Mouse (Mus musculus) CH12.LX (cell line): ENCODE results near the gene Plau. TPM values are rescaled to one million over a fixed set of nuclear protein-coding genes. Genes with fewer than 3 reads are reported as not detected.

Source experiments
- DNase-seq: peaks from one replicate; pipeline ENCODE4 v3.0.0-alpha.2; 2013; ENCODE audit errors: extremely low read depth
- H3K27ac ChIP-seq: 2 replicates; pipeline ENCODE4 v1.5.1; 2012; ENCODE audit warnings: low read depth, mild to moderate bottlenecking, control low read depth, moderate library complexity; ENCODE audit not compliant: insufficient read depth
- H3K27me3 ChIP-seq: replicated peaks from 2 replicates; pipeline ENCODE3; 2012; ENCODE audit warnings: inconsistent platforms
- H3K36me3 ChIP-seq, 2 experiments: replicated peaks in 1 of 2; 2 replicates each; pipeline versions ENCODE3 to v1.6.1; 2012; ENCODE audit warnings: inconsistent platforms in 1 of 2, low read length in 1 of 2, mild to moderate bottlenecking in 1 of 2, mixed read lengths in 1 of 2, moderate library complexity in 1 of 2; ENCODE audit not compliant: control insufficient read depth in 1 of 2, insufficient read depth in 1 of 2
- H3K4me1 ChIP-seq, 2 experiments: 2 replicates each; pipeline ENCODE4 v1.6.1; 2012; ENCODE audit warnings: inconsistent platforms in 1 of 2, moderate library complexity in 1 of 2; ENCODE audit not compliant: insufficient read depth in 2 of 2, control insufficient read depth in 1 of 2
- H3K4me2 ChIP-seq: 2 replicates; pipeline ENCODE4 v1.6.1; 2012; ENCODE audit warnings: low read depth, mild to moderate bottlenecking, control low read depth; ENCODE audit not compliant: poor library complexity, insufficient read depth, severe bottlenecking
- H3K4me3 ChIP-seq, 3 experiments: fragments of 150-350 bp in 1 of 3; sonication (generic) in 1 of 3; replicated peaks in 1 of 3; 2 replicates each; pipeline versions ENCODE3 to v1.5.1; 2011 to 2012; ENCODE audit warnings: low read depth in 2 of 3, low read length in 2 of 3, mild to moderate bottlenecking in 2 of 3, moderate library complexity in 2 of 3, control low read depth in 1 of 3, improper control_type of control experiment in 1 of 3, inconsistent platforms in 1 of 3, mixed read lengths in 1 of 3; ENCODE audit not compliant: poor library complexity in 1 of 3
- H3K79me2 ChIP-seq: replicated peaks from 2 replicates; pipeline ENCODE4 v1.6.1; 2012; ENCODE audit warnings: mild to moderate bottlenecking, moderate library complexity; ENCODE audit not compliant: control insufficient read depth, poor library complexity, insufficient read depth, severe bottlenecking; ENCODE audit errors: extremely low read depth
- H3K9ac ChIP-seq: 2 replicates; pipeline ENCODE4 v1.6.1; 2012; ENCODE audit warnings: low read depth, mild to moderate bottlenecking, control low read depth, moderate library complexity; ENCODE audit not compliant: insufficient read depth
- H3K9me3 ChIP-seq: replicated peaks from 2 replicates; pipeline ENCODE3; 2012; ENCODE audit warnings: low read length, inconsistent platforms, mixed read lengths
- CHD1 ChIP-seq: IDR thresholded peaks from 2 replicates; pipeline ENCODE4 v1.6.1; 2012; ENCODE audit warnings: low read depth, low read length, improper control_type of control experiment, inconsistent platforms
- CHD2 ChIP-seq: IDR thresholded peaks from 2 replicates; pipeline ENCODE4 v1.6.1; 2011; ENCODE audit warnings: low read length, improper control_type of control experiment
- CTCF ChIP-seq, 2 experiments: IDR thresholded peaks in 1 of 2; conservative IDR thresholded peaks in 1 of 2; 2 replicates each; pipeline ENCODE4 v1.5.1; 2011 to 2012; ENCODE audit warnings: low read depth in 2 of 2, low read length in 2 of 2, improper control_type of control experiment in 1 of 2, inconsistent platforms in 1 of 2, mild to moderate bottlenecking in 1 of 2, moderate library complexity in 1 of 2
- E2F4 ChIP-seq: IDR thresholded peaks from 2 replicates; pipeline ENCODE4 v1.6.1; 2011; ENCODE audit warnings: low read depth, low read length, improper control_type of control experiment; ENCODE audit not compliant: insufficient replicate concordance
- EP300 ChIP-seq: IDR thresholded peaks from 2 replicates; pipeline ENCODE4 v1.6.1; 2011; ENCODE audit warnings: low read length, improper control_type of control experiment
- JUN ChIP-seq: IDR thresholded peaks from 2 replicates; pipeline ENCODE4 v1.6.1; 2011; ENCODE audit warnings: low read depth, mild to moderate bottlenecking, low read length, improper control_type of control experiment, moderate library complexity; ENCODE audit not compliant: insufficient read depth
- JUND ChIP-seq: conservative IDR thresholded peaks from 2 replicates; pipeline ENCODE4 v1.6.1; 2011; ENCODE audit warnings: low read depth, low read length, improper control_type of control experiment
- KAT2A ChIP-seq: IDR thresholded peaks from 2 replicates; pipeline ENCODE4 v1.6.1; 2012; ENCODE audit warnings: low read length, improper control_type of control experiment, inconsistent platforms; ENCODE audit not compliant: insufficient replicate concordance
- MAX ChIP-seq: IDR thresholded peaks from 2 replicates; pipeline ENCODE4 v1.6.1; 2011; ENCODE audit warnings: low read length, improper control_type of control experiment
- MAZ ChIP-seq: IDR thresholded peaks from 2 replicates; pipeline ENCODE4 v1.6.1; 2012; ENCODE audit warnings: low read depth, mild to moderate bottlenecking, inconsistent platforms, low read length, improper control_type of control experiment, moderate library complexity
- MYC ChIP-seq: IDR thresholded peaks from 2 replicates; pipeline ENCODE4 v1.6.1; 2011; ENCODE audit warnings: low read depth, mild to moderate bottlenecking, improper control_type of control experiment, low read length
- NELFE ChIP-seq: IDR thresholded peaks from 2 replicates; pipeline ENCODE4 v1.6.1; 2011; ENCODE audit warnings: low read depth, low read length, improper control_type of control experiment
- NRF1 ChIP-seq: IDR thresholded peaks from 2 replicates; pipeline ENCODE4 v1.6.1; 2014; ENCODE audit warnings: low read depth, mild to moderate bottlenecking, inconsistent platforms, low read length, improper control_type of control experiment, moderate library complexity
- POLR2AphosphoS2 ChIP-seq: IDR thresholded peaks from 2 replicates; pipeline ENCODE4 v1.6.1; 2011; ENCODE audit warnings: low read depth, low read length, improper control_type of control experiment
- RAD21 ChIP-seq: IDR thresholded peaks from 2 replicates; pipeline ENCODE4 v1.6.1; 2011; ENCODE audit warnings: low read depth, mild to moderate bottlenecking, low read length, improper control_type of control experiment, moderate library complexity
- RCOR1 ChIP-seq: conservative IDR thresholded peaks from 2 replicates; pipeline ENCODE4 v1.6.1; 2012; ENCODE audit warnings: low read depth, mild to moderate bottlenecking, inconsistent platforms, low read length, improper control_type of control experiment
- SIN3A ChIP-seq: IDR thresholded peaks from 2 replicates; pipeline ENCODE4 v1.6.1; 2012; ENCODE audit warnings: low read length, improper control_type of control experiment, inconsistent platforms
- TBP ChIP-seq: conservative IDR thresholded peaks from 2 replicates; pipeline ENCODE4 v1.6.1; 2011; ENCODE audit warnings: low read depth, low read length, improper control_type of control experiment
- UBTF ChIP-seq: IDR thresholded peaks from 2 replicates; pipeline ENCODE4 v1.6.1; 2012; ENCODE audit warnings: low read depth, mild to moderate bottlenecking, inconsistent platforms, low read length, improper control_type of control experiment, moderate library complexity
- USF1 ChIP-seq: IDR thresholded peaks from 2 replicates; pipeline ENCODE4 v1.6.1; 2014; ENCODE audit warnings: low read depth, mild to moderate bottlenecking, inconsistent platforms, low read length, improper control_type of control experiment
- USF2 ChIP-seq: conservative IDR thresholded peaks from 2 replicates; pipeline ENCODE4 v1.6.1; 2011; ENCODE audit warnings: low read depth, low read length, improper control_type of control experiment
- ZNF384 ChIP-seq: IDR thresholded peaks from 2 replicates; pipeline ENCODE4 v1.6.1; 2012; ENCODE audit warnings: low read depth, low read length, improper control_type of control experiment, inconsistent platforms
- dilution Hi-C: fragments of 300-500 bp; cut with MboI; formaldehyde crosslinking; loops from 2 replicates; pipeline ENCODE4 v1.14.3; 2020; ENCODE audit warnings: low sequenced_read_pairs; ENCODE audit not compliant: extremely low pct_unique_long_range_greater_than_20kb, extremely low pct_ligation_motif_present
- in situ Hi-C: fragments of 300-500 bp; cut with MboI; formaldehyde crosslinking; loops from 3 replicates; pipeline ENCODE4 v1.14.3; 2019; ENCODE audit warnings: low sequenced_read_pairs, low pct_ligation_motif_present, low pct_unique_long_range_greater_than_20kb, mixed read lengths
- polyA plus RNA-seq: library from polyadenylated mRNA; unstranded; fragments of >175 nt; gene quantifications from 2 replicates; pipeline ENCODE4 v1.2.1, GENCODE M21; 2012; ENCODE audit warnings: low read depth; ENCODE audit not compliant: insufficient read length
- total RNA-seq, 2 experiments: library from RNA; depleted of rRNA; stranded (reverse); fragments of 300-350 nt in 1 of 2; fragments of >200 nt in 1 of 2; gene quantifications; 2 replicates each; pipeline ENCODE4 v1.2.3; 2012 to 2014

Plau gene
- total and polyA plus RNA-seq, 3 experiments: 1.8 to 2.8 (median 2.4) TPM

GRCm38 (mm10) chr14:20834136-20834535 lies 2.3 kb upstream of the Plau start (continued):
- TF ChIP-seq CHD2: no peak
- TF ChIP-seq USF1: no peak
- no peak for TF ChIP-seq UBTF
- TF ChIP-seq JUN: peak; percentile 72
- 0 out of 2 replicates have a peak, but pooled peaks have one; percentile 30 for TF ChIP-seq TBP
- TF ChIP-seq SIN3A: peak; percentile 23; the same call in 1 of the 2 replicates
- no peak for TF ChIP-seq USF2
- TF ChIP-seq NELFE: no peak
- TF ChIP-seq E2F4: no peak
- TF ChIP-seq MYC: peak; percentile 48
- no peak for TF ChIP-seq CTCF (conservative IDR thresholded peaks at IDR 0.05 in 1 of 2, IDR thresholded peaks at IDR 0.05 in 1 of 2; ENCODE audit: low read depth in 2 of 2, low read length in 2 of 2)
- peak; percentile 39; the same call in 1 of the 2 replicates for TF ChIP-seq MAX
- TF ChIP-seq NRF1: no peak
- TF ChIP-seq RAD21: no peak
- TF ChIP-seq EP300: no peak
- no peak for TF ChIP-seq MAZ
- no peak for TF ChIP-seq RCOR1
- TF ChIP-seq POLR2AphosphoS2: no peak
- TF ChIP-seq JUND: peak; percentile 60

GRCm38 (mm10) chr14:20836905-20837376 lies 481 bp downstream of the Plau start:
- H3K4me3 ChIP-seq: peak overlapping the region; percentile 30 to 55 (median 31)
- in situ Hi-C loops (no loop called here), dilution Hi-C loops (no loop called here)
- no peak overlapping the region for H3K4me2 ChIP-seq
- no peaks in the 10 kb centered on the region for H3K79me2 ChIP-seq
- H3K27ac ChIP-seq: no peak overlapping the region
- no peak for DNase-seq
- H3K36me3 ChIP-seq: no peaks in the 10 kb centered on the region
- no peaks in the 10 kb centered on the region for H3K27me3 ChIP-seq
- H3K9ac ChIP-seq: no peak overlapping the region
- peaks cover 11 to 35% of the 10 kb centered on the region in 2 experiments for H3K4me1 ChIP-seq
- TF ChIP-seq CHD1: no peak
- TF ChIP-seq JUND: no peak
- no peak for TF ChIP-seq POLR2AphosphoS2
- no peak for TF ChIP-seq ZNF384
- no peak for TF ChIP-seq KAT2A
- H3K9me3 ChIP-seq: peaks cover 2% of the 10 kb centered on the region
